Mouse (Mus musculus): ENCODE results near the gene Ndufs4. TPM values are rescaled to one million over a fixed set of nuclear protein-coding genes. Genes with fewer than 3 reads are reported as not detected.
"Not testable (repeated sequence)": the region's sequence is repeated elsewhere in the genome, so short reads cannot be mapped to it uniquely, and the experiment has no call there.

The Ndufs4 gene
- polyA plus RNA-seq, 1 experiment from 2014 or later = 402 TPM

- Histone ChIP-seq H3K27ac (replicated peaks) (no peak overlapping the region), H3K9ac (replicated peaks) (no peak overlapping the region), H3K9me3 (replicated peaks) (no peaks in the 10 kb centered on the region), H3K4me2 (no peak overlapping the region), H3K27me3 (replicated peaks) (no peaks in the 10 kb centered on the region), H3K36me3 (no peaks in the 10 kb centered on the region), H3K4me1 (no peaks in the 10 kb centered on the region), H3K4me3 (replicated peaks) (no peak overlapping the region)
- ATAC-seq (ENCODE audit: low FRiP score) = no peak
Measured at GRCm38 (mm10) chr13:114319136-114319535, 68.9 kb downstream of the Ndufs4 start.

GRCm38 (mm10) chr13:114315374-114315773, 72.7 kb downstream of the Ndufs4 start:
- H3K4me3 ChIP-seq (replicated peaks) = no peak overlapping the region
- H3K36me3 ChIP-seq = no peaks in the 10 kb centered on the region
- 95% methylated on average over 3 of the region's 3 CpGs for WGBS
- H3K9me3 ChIP-seq (replicated peaks) = no peaks in the 10 kb centered on the region
- H3K4me2 ChIP-seq = no peak overlapping the region
- no peaks in the 10 kb centered on the region for H3K27me3 ChIP-seq (replicated peaks)
- H3K4me1 ChIP-seq = no peaks in the 10 kb centered on the region
- no peak overlapping the region for H3K9ac ChIP-seq (replicated peaks)
- no peak overlapping the region for H3K27ac ChIP-seq (replicated peaks)
- no peak for ATAC-seq (ENCODE audit: low FRiP score)

- WGBS = 85% methylated on average over 3 of the region's 3 CpGs
- Histone ChIP-seq H3K27me3 (replicated peaks) (no peaks in the 10 kb centered on the region), H3K27ac (replicated peaks) (no peak overlapping the region), H3K9me3 (replicated peaks) (no peaks in the 10 kb centered on the region), H3K36me3 (no peaks in the 10 kb centered on the region), H3K4me2 (no peak overlapping the region), H3K9ac (replicated peaks) (no peak overlapping the region), H3K4me3 (replicated peaks) (no peak overlapping the region), H3K4me1 (no peaks in the 10 kb centered on the region)
- ATAC-seq (ENCODE audit: low FRiP score) = no peak
Measured at GRCm38 (mm10) chr13:114314953-114315352, 73.1 kb downstream of the Ndufs4 start.

- no peak for ATAC-seq (ENCODE audit: low FRiP score)
- no peak overlapping the region for H3K4me3 ChIP-seq (replicated peaks)
- H3K9me3 ChIP-seq (replicated peaks) = no peaks in the 10 kb centered on the region
- H3K4me2 ChIP-seq = no peak overlapping the region
- no peak overlapping the region for H3K27ac ChIP-seq (replicated peaks)
- H3K36me3 ChIP-seq = no peaks in the 10 kb centered on the region
- H3K9ac ChIP-seq (replicated peaks) = no peak overlapping the region
- WGBS = 96% methylated on average over 11 of the region's 11 CpGs
- no peaks in the 10 kb centered on the region for H3K4me1 ChIP-seq
- no peaks in the 10 kb centered on the region for H3K27me3 ChIP-seq (replicated peaks)
Measured at GRCm38 (mm10) chr13:114310591-114310990, 77.5 kb downstream of the Ndufs4 start.

- Histone ChIP-seq H3K4me3 (replicated peaks) (no peak overlapping the region), H3K9me3 (replicated peaks) (no peaks in the 10 kb centered on the region), H3K9ac (replicated peaks) (no peak overlapping the region), H3K27me3 (replicated peaks) (no peaks in the 10 kb centered on the region), H3K27ac (replicated peaks) (no peak overlapping the region), H3K4me2 (no peak overlapping the region), H3K4me1 (no peaks in the 10 kb centered on the region), H3K36me3 (peaks cover 5% of the 10 kb centered on the region; the same call in 1 of the 2 replicates)
- no peak for ATAC-seq (ENCODE audit: low FRiP score)
- 86% methylated on average over 7 of the region's 7 CpGs for WGBS
Measured at GRCm38 (mm10) chr13:114304684-114305083, 83.4 kb downstream of the Ndufs4 start.

GRCm38 (mm10) chr13:114303466-114304175, 84.4 kb downstream of the Ndufs4 start:
- WGBS = 83% methylated on average over 4 of the region's 4 CpGs
- no peak overlapping the region for H3K27ac ChIP-seq (replicated peaks)
- no peak overlapping the region for H3K4me2 ChIP-seq

GRCm38 (mm10) chr13:114297761-114298160, 90.3 kb downstream of the Ndufs4 start:
- no peak for ATAC-seq (ENCODE audit: low FRiP score)
- H3K4me2 ChIP-seq = no peak overlapping the region
- WGBS = 34% methylated on average over 3 of the region's 3 CpGs

More at GRCm38 (mm10) chr13:114303466-114304175, 84.4 kb downstream of the Ndufs4 start:
- Histone ChIP-seq H3K36me3 (peaks cover 5% of the 10 kb centered on the region; the same call in 1 of the 2 replicates), H3K4me1 (no peaks in the 10 kb centered on the region), H3K4me3 (replicated peaks) (no peak overlapping the region), H3K27me3 (replicated peaks) (no peaks in the 10 kb centered on the region), H3K9ac (replicated peaks) (no peak overlapping the region), H3K9me3 (replicated peaks) (no peaks in the 10 kb centered on the region)
- no peak for ATAC-seq (ENCODE audit: low FRiP score)

GRCm38 (mm10) chr13:114296556-114296955, 91.5 kb downstream of the Ndufs4 start:
- no peaks in the 10 kb centered on the region for H3K36me3 ChIP-seq
- no peak overlapping the region for H3K4me2 ChIP-seq
- H3K9ac ChIP-seq (replicated peaks) = no peak overlapping the region
- H3K4me1 ChIP-seq = no peaks in the 10 kb centered on the region
- H3K27me3 ChIP-seq (replicated peaks) = no peaks in the 10 kb centered on the region
- no peak overlapping the region for H3K4me3 ChIP-seq (replicated peaks)
- no peak for ATAC-seq (ENCODE audit: low FRiP score)
- H3K27ac ChIP-seq (replicated peaks) = no peak overlapping the region
- WGBS = 94% methylated on average over 4 of the region's 4 CpGs
- H3K9me3 ChIP-seq (replicated peaks) = no peaks in the 10 kb centered on the region

More at GRCm38 (mm10) chr13:114297761-114298160, 90.3 kb downstream of the Ndufs4 start:
- H3K4me1 ChIP-seq = no peaks in the 10 kb centered on the region
- H3K27me3 ChIP-seq (replicated peaks) = no peaks in the 10 kb centered on the region
- no peaks in the 10 kb centered on the region for H3K36me3 ChIP-seq
- H3K27ac ChIP-seq (replicated peaks) = no peak overlapping the region
- H3K4me3 ChIP-seq (replicated peaks) = no peak overlapping the region
- H3K9me3 ChIP-seq (replicated peaks) = no peaks in the 10 kb centered on the region
- no peak overlapping the region for H3K9ac ChIP-seq (replicated peaks)

- H3K4me2 ChIP-seq = no peak overlapping the region
- peaks cover 12% of the 10 kb centered on the region; the same call in 1 of the 2 replicates for H3K36me3 ChIP-seq
- ATAC-seq (ENCODE audit: low FRiP score) = no peak
- no peaks in the 10 kb centered on the region for H3K27me3 ChIP-seq (replicated peaks)
- no peaks in the 10 kb centered on the region for H3K9me3 ChIP-seq (replicated peaks)
- no peaks in the 10 kb centered on the region for H3K4me1 ChIP-seq
- no peak overlapping the region for H3K27ac ChIP-seq (replicated peaks)
- H3K9ac ChIP-seq (replicated peaks) = no peak overlapping the region
- no peak overlapping the region for H3K4me3 ChIP-seq (replicated peaks)
- 96% methylated on average over 1 of the region's 1 CpGs for WGBS
Measured at GRCm38 (mm10) chr13:114289411-114289810, 98.6 kb downstream of the Ndufs4 start.

GRCm38 (mm10) chr13:114288511-114288910, 99.5 kb downstream of the Ndufs4 start:
- peaks cover 17% of the 10 kb centered on the region for H3K36me3 ChIP-seq
- H3K9me3 ChIP-seq (replicated peaks) = no peaks in the 10 kb centered on the region
- no peak overlapping the region for H3K4me2 ChIP-seq
- ATAC-seq (ENCODE audit: low FRiP score) = no peak
- 97% methylated on average over 3 of the region's 3 CpGs for WGBS
- H3K4me1 ChIP-seq = no peaks in the 10 kb centered on the region
- H3K9ac ChIP-seq (replicated peaks) = no peak overlapping the region
- H3K4me3 ChIP-seq (replicated peaks) = no peak overlapping the region
- H3K27me3 ChIP-seq (replicated peaks) = no peaks in the 10 kb centered on the region
- H3K27ac ChIP-seq (replicated peaks) = no peak overlapping the region

GRCm38 (mm10) chr13:114278690-114279089, 109.4 kb downstream of the Ndufs4 start:
- H3K36me3 ChIP-seq, H3K4me1 ChIP-seq: not testable (repeated sequence)

GRCm38 (mm10) chr13:114277277-114277676, 110.8 kb downstream of the Ndufs4 start:
- H3K36me3 ChIP-seq = no peaks in the 10 kb centered on the region
- ATAC-seq (ENCODE audit: low FRiP score) = no peak
- 98% methylated on average over 5 of the region's 5 CpGs for WGBS

More at GRCm38 (mm10) chr13:114278690-114279089, 109.4 kb downstream of the Ndufs4 start:
- WGBS = 82% methylated on average over 2 of the region's 2 CpGs
- not testable (repeated sequence) for H3K4me2 ChIP-seq; H3K4me3 ChIP-seq (replicated peaks); H3K27ac ChIP-seq (replicated peaks); ATAC-seq (ENCODE audit: low FRiP score); H3K9ac ChIP-seq (replicated peaks); H3K27me3 ChIP-seq (replicated peaks); H3K9me3 ChIP-seq (replicated peaks)

More at GRCm38 (mm10) chr13:114277277-114277676, 110.8 kb downstream of the Ndufs4 start:
- Histone ChIP-seq H3K4me2 (no peak overlapping the region), H3K27ac (replicated peaks) (no peak overlapping the region), H3K4me1 (no peaks in the 10 kb centered on the region), H3K9ac (replicated peaks) (no peak overlapping the region), H3K9me3 (replicated peaks) (no peaks in the 10 kb centered on the region), H3K4me3 (replicated peaks) (no peak overlapping the region), H3K27me3 (replicated peaks) (no peaks in the 10 kb centered on the region)
